In the genomic region with DNA sequence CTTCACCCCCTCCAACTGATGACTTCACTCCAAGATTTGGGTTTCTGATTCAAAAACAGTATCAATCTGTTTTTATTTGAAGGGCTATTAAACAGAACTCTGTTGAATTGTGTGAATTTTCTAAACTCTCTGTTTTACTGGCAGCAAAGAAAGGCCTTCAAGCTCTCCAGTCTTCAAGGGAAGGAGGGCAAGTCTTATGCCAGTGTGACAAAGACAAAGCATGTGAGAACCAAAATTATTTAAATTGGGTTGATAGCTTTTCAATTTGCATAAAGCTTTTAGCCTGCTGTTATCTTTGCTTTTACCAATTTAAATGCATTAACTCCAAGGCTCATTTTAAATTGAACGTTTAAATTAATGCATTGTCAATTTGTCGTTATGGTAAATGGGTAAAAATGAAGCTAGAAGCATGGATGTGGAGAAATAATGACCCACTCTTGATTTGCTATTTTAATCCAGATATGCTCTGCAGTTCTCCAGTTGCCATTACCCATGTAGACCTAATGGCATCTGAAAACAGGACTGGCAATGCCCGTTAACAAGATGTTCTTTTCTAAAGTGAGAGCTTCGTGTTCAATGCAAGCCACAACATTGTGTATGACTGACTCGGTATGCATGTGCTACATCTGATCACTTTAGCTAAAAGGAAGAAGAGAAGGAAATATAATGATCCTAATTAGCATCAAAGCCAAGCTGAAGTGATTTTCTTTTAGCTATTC, we compare ENCODE assay signal across 25 mouse cellular contexts.
DNase-seq lines count a peak whose midpoint lies in the region; ATAC-seq lines count a peak whose summit lies in the region.
"Had no signal": no experiment of that assay in that cellular context is flagged by ENCODE, and none has a peak within 500 bp of the region (broad histone marks: within the 10 kb centered on the region; RNA-seq: fewer than 3 reads in every experiment).

No protein-coding gene starts in this region.

- peak; percentile 36; the same call in 1 of the 2 replicates for ATAC-seq in forebrain, embryonic 12.5 days (ENCODE audit: low FRiP score)
- ATAC-seq in midbrain, embryonic 15.5 days (replicated peaks): peak; percentile 37; the same call in 1 of the 2 replicates
- no peak for ATAC-seq in midbrain, embryonic 11.5 days (ENCODE audit: low FRiP score)
- peak; percentile 83 for ATAC-seq in forebrain, embryonic 16.5 days
- ATAC-seq in kidney, embryonic 14.5 days (ENCODE audit: low FRiP score, low TSS enrichment): no peak
- ATAC-seq: activated CD4-positive, CD25-positive, alpha-beta regulatory T cell, adult 4 months; hindbrain, postnatal 0 days; inflammation-experienced regulatory T-cells, adult 6 months; intestine, embryonic 16.5 days had no signal

- H3K4me3 ChIP-seq in forebrain, embryonic 12.5 days (replicated peaks): no peak overlapping the region
- no peak overlapping the region for H3K4me3 ChIP-seq in forebrain, embryonic 10.5 days
- no peak overlapping the region for H3K4me3 ChIP-seq in midbrain, embryonic 15.5 days
- no peak overlapping the region for H3K4me3 ChIP-seq in midbrain, embryonic 11.5 days (ENCODE audit: low read depth, low read length)
- no peak overlapping the region for H3K4me3 ChIP-seq in forebrain, embryonic 16.5 days (replicated peaks; ENCODE audit: low read length)
- no peak overlapping the region for H3K4me3 ChIP-seq in kidney, embryonic 14.5 days (ENCODE audit: low read length)
- H3K4me3 ChIP-seq: embryonic facial prominence, embryonic 12.5 days; embryonic facial prominence, embryonic 15.5 days; gastrocnemius, adult 2 months had no signal

- 57% methylated on average over 5 of the region's 5 CpGs for WGBS in forebrain, embryonic 12.5 days
- 85% methylated on average over 5 of the region's 5 CpGs for WGBS in forebrain, embryonic 10.5 days
- 66% methylated on average over 5 of the region's 5 CpGs for WGBS in midbrain, embryonic 15.5 days
- 89% methylated on average over 5 of the region's 5 CpGs for WGBS in midbrain, embryonic 11.5 days
- WGBS in forebrain, embryonic 16.5 days: 25% methylated on average over 5 of the region's 5 CpGs
- WGBS in kidney, embryonic 14.5 days: 91% methylated on average over 5 of the region's 5 CpGs

- H3K4me1 ChIP-seq in forebrain, embryonic 12.5 days: no peaks in the 10 kb centered on the region
- H3K4me1 ChIP-seq in forebrain, embryonic 10.5 days: no peaks in the 10 kb centered on the region
- no peaks in the 10 kb centered on the region for H3K4me1 ChIP-seq in midbrain, embryonic 15.5 days
- H3K4me1 ChIP-seq in midbrain, embryonic 11.5 days (ENCODE audit: control insufficient read depth, insufficient read depth, low read length): no peaks in the 10 kb centered on the region
- H3K4me1 ChIP-seq in forebrain, embryonic 16.5 days (replicated peaks; ENCODE audit: control insufficient read depth, insufficient read depth, low read length): no peaks in the 10 kb centered on the region
- H3K4me1 ChIP-seq in kidney, embryonic 14.5 days (ENCODE audit: control insufficient read depth, insufficient read depth, low read length): no peaks in the 10 kb centered on the region
- H3K4me1 ChIP-seq: embryonic facial prominence, embryonic 12.5 days; embryonic facial prominence, embryonic 15.5 days had no signal

- 0 out of 2 replicates have a peak, but pooled peaks cover 6% of the 10 kb centered on the region for H3K9me3 ChIP-seq in forebrain, embryonic 12.5 days
- H3K9me3 ChIP-seq in forebrain, embryonic 10.5 days: peaks cover 4% of the 10 kb centered on the region; the same call in 1 of the 2 replicates
- H3K9me3 ChIP-seq in midbrain, embryonic 15.5 days: no peaks in the 10 kb centered on the region
- H3K9me3 ChIP-seq in midbrain, embryonic 11.5 days (ENCODE audit: control insufficient read depth, low read length): no peaks in the 10 kb centered on the region; the same call in 1 of the 2 replicates
- no peaks in the 10 kb centered on the region for H3K9me3 ChIP-seq in forebrain, embryonic 16.5 days (ENCODE audit: control insufficient read depth, low read length)
- no peaks in the 10 kb centered on the region for H3K9me3 ChIP-seq in kidney, embryonic 14.5 days (ENCODE audit: control insufficient read depth, low read length)
- H3K9me3 ChIP-seq: embryonic facial prominence, embryonic 12.5 days; embryonic facial prominence, embryonic 15.5 days had no signal

- no peak overlapping the region for H3K4me2 ChIP-seq in forebrain, embryonic 12.5 days
- H3K4me2 ChIP-seq in midbrain, embryonic 15.5 days: no peak overlapping the region
- H3K4me2 ChIP-seq in midbrain, embryonic 11.5 days: no peak overlapping the region
- no peak overlapping the region for H3K4me2 ChIP-seq in forebrain, embryonic 16.5 days (ENCODE audit: low read length)
- H3K4me2 ChIP-seq in kidney, embryonic 14.5 days (replicated peaks; ENCODE audit: low read depth, low read length): no peak overlapping the region
- H3K4me2 ChIP-seq: embryonic facial prominence, embryonic 12.5 days; embryonic facial prominence, embryonic 15.5 days; heart, embryonic 11.5 days; hindbrain, embryonic 14.5 days had no signal

- H3K36me3 ChIP-seq in forebrain, embryonic 12.5 days (replicated peaks): no peaks in the 10 kb centered on the region
- no peaks in the 10 kb centered on the region for H3K36me3 ChIP-seq in forebrain, embryonic 10.5 days (replicated peaks)
- H3K36me3 ChIP-seq in midbrain, embryonic 15.5 days (replicated peaks): no peaks in the 10 kb centered on the region
- no peaks in the 10 kb centered on the region for H3K36me3 ChIP-seq in midbrain, embryonic 11.5 days (ENCODE audit: control insufficient read depth, insufficient read depth, low read length)
- no peaks in the 10 kb centered on the region for H3K36me3 ChIP-seq in forebrain, embryonic 16.5 days (ENCODE audit: control insufficient read depth, insufficient read depth)
- H3K36me3 ChIP-seq in kidney, embryonic 14.5 days (ENCODE audit: control insufficient read depth, insufficient read depth, low read length): no peaks in the 10 kb centered on the region
- H3K36me3 ChIP-seq: embryonic facial prominence, embryonic 12.5 days; embryonic facial prominence, embryonic 15.5 days had no signal

- H3K9ac ChIP-seq in forebrain, embryonic 12.5 days: no peak overlapping the region
- no peak overlapping the region for H3K9ac ChIP-seq in midbrain, embryonic 15.5 days
- H3K9ac ChIP-seq in midbrain, embryonic 11.5 days (ENCODE audit: low read length): no peak overlapping the region
- H3K9ac ChIP-seq in forebrain, embryonic 16.5 days (replicated peaks; ENCODE audit: low read depth, low read length): no peak overlapping the region
- no peak overlapping the region for H3K9ac ChIP-seq in kidney, embryonic 14.5 days (ENCODE audit: low read depth, low read length)
- H3K9ac ChIP-seq: embryonic facial prominence, embryonic 12.5 days; embryonic facial prominence, embryonic 15.5 days; hindbrain, embryonic 14.5 days had no signal

- no peak for DNase-seq in forebrain, embryonic 10.5 days (ENCODE audit: extremely low spot score, low spot score)
- DNase-seq in midbrain, embryonic 11.5 days (ENCODE audit: low spot score, missing footprints): no peak
- DNase-seq in spleen, postnatal 10 days (ENCODE audit: low spot score in 2 of 2): no peak
- DNase-seq: adrenal gland, adult 8-10 months; adrenal gland, postnatal 25 days; cerebellum, adult 11 months; cerebellum, adult 2 months; cerebellum, adult 9-11 months; cerebellum, postnatal 25 days; gastrocnemius, adult 2 months; gastrocnemius, postnatal 14 days; heart, adult 11 months; heart, postnatal 4 days had no signal

- no peak overlapping the region for H3K27ac ChIP-seq in forebrain, embryonic 12.5 days
- no peak overlapping the region for H3K27ac ChIP-seq in forebrain, embryonic 10.5 days
- H3K27ac ChIP-seq in midbrain, embryonic 15.5 days: no peak overlapping the region
- no peak overlapping the region for H3K27ac ChIP-seq in midbrain, embryonic 11.5 days (ENCODE audit: low read depth, low read length)
- no peak overlapping the region for H3K27ac ChIP-seq in forebrain, embryonic 16.5 days (ENCODE audit: low read length)
- no peak overlapping the region for H3K27ac ChIP-seq in kidney, embryonic 14.5 days (ENCODE audit: low read depth, low read length)
- H3K27ac ChIP-seq: embryonic facial prominence, embryonic 12.5 days; embryonic facial prominence, embryonic 15.5 days; gastrocnemius, adult 2 months; hindbrain, embryonic 14.5 days; hindbrain, postnatal 0 days had no signal

- H3K27me3 ChIP-seq in forebrain, embryonic 12.5 days: no peaks in the 10 kb centered on the region
- H3K27me3 ChIP-seq in forebrain, embryonic 10.5 days (ENCODE audit: poor library complexity, severe bottlenecking): no peaks in the 10 kb centered on the region
- no peaks in the 10 kb centered on the region for H3K27me3 ChIP-seq in midbrain, embryonic 15.5 days (replicated peaks)
- H3K27me3 ChIP-seq in midbrain, embryonic 11.5 days (ENCODE audit: control insufficient read depth, insufficient read depth, low read length): no peaks in the 10 kb centered on the region
- no peaks in the 10 kb centered on the region for H3K27me3 ChIP-seq in forebrain, embryonic 16.5 days (replicated peaks; ENCODE audit: control insufficient read depth, insufficient read depth, low read length)
- no peaks in the 10 kb centered on the region for H3K27me3 ChIP-seq in kidney, embryonic 14.5 days (ENCODE audit: control insufficient read depth, insufficient read depth, low read length)
- H3K27me3 ChIP-seq: embryonic facial prominence, embryonic 12.5 days; embryonic facial prominence, embryonic 15.5 days had no signal

Comparison
In these comparisons a context has a peak if more than half of its experiments do, and no peak if none do; other contexts are left out.
1. ATAC-seq: peak in forebrain, embryonic 12.5 days (single experiment), midbrain, embryonic 15.5 days (single experiment) and forebrain, embryonic 16.5 days (single experiment); none in midbrain, embryonic 11.5 days (single experiment) and kidney, embryonic 14.5 days (single experiment).